Comparison of ENCODE assay signal across 8 mouse cellular contexts in genomic region chr2:114353876-114354275, GRCm38 (mm10).
DNase-seq lines count a peak whose midpoint lies in the region; ATAC-seq and TF ChIP-seq lines count a peak whose summit lies in the region.
"Not testable (repeated sequence)": the region's sequence is repeated elsewhere in the genome, so short reads cannot be mapped to it uniquely, and the experiment has no call there.

No protein-coding gene starts in this region.

- H3K4me2 ChIP-seq in hindbrain, postnatal 0 days (ENCODE audit: low read depth, low read length); limb, embryonic 13.5 days (replicated peaks): not testable (repeated sequence)

- not testable (repeated sequence) for H3K27me3 ChIP-seq in hindbrain, postnatal 0 days (ENCODE audit: insufficient read depth, low read length); limb, embryonic 13.5 days

- not testable (repeated sequence) for TF ChIP-seq CTCF in hindbrain, postnatal 0 days (IDR thresholded peaks at IDR 0.05; ENCODE audit: low read depth)

- not testable (repeated sequence) for H3K9me3 ChIP-seq in hindbrain, postnatal 0 days (ENCODE audit: low read length); limb, embryonic 13.5 days

- peak; percentile 56; the same call in 1 of the 2 replicates for ATAC-seq in hindbrain, postnatal 0 days
- 0 out of 2 replicates have a peak, but pooled peaks have one; percentile 28 for ATAC-seq in limb, embryonic 13.5 days (ENCODE audit: low FRiP score, low read depth)

- not testable (repeated sequence) for H3K27ac ChIP-seq in hindbrain, postnatal 0 days; limb, embryonic 13.5 days

- WGBS in hindbrain, postnatal 0 days: 64% methylated on average over 11 of the region's 11 CpGs
- WGBS in limb, embryonic 13.5 days: 72% methylated on average over 11 of the region's 11 CpGs

- not testable (repeated sequence) for H3K4me1 ChIP-seq in hindbrain, postnatal 0 days (ENCODE audit: insufficient read depth, low read length); limb, embryonic 13.5 days

- not testable (repeated sequence) for H3K36me3 ChIP-seq in hindbrain, postnatal 0 days (ENCODE audit: insufficient read depth, low read length); limb, embryonic 13.5 days

- peak; percentile 11 for DNase-seq in MN1 (ENCODE audit: low spot score)
- DNase-seq in cerebellum, adult 11-12 months: peak; percentile 33
- DNase-seq in cerebellum, postnatal 10 days: peak; percentile 85 to 86
- DNase-seq in gastrocnemius, postnatal 10 days: peak; percentile 13
- DNase-seq in hindbrain, postnatal 0 days (ENCODE audit: low spot score): peak; percentile 25
- DNase-seq in lung, postnatal 10 days: peak; percentile 2
- peak; percentile 41 for DNase-seq in testis, postnatal 10 days (ENCODE audit: low spot score)

- not testable (repeated sequence) for H3K4me3 ChIP-seq in hindbrain, postnatal 0 days (ENCODE audit: low read length); limb, embryonic 13.5 days

- H3K9ac ChIP-seq in hindbrain, postnatal 0 days (replicated peaks; ENCODE audit: low read length); limb, embryonic 13.5 days: not testable (repeated sequence)

Comparison
In these comparisons a context has a peak if more than half of its experiments do, and no peak if none do; other contexts are left out.
1. DNase-seq: peak in every context shown above with its lines; median percentile 86 in cerebellum, postnatal 10 days; 41 in testis, postnatal 10 days; 33 in cerebellum, adult 11-12 months; 25 in hindbrain, postnatal 0 days; 13 in gastrocnemius, postnatal 10 days; 11 in MN1; 2 in lung, postnatal 10 days.